Mouse (Mus musculus): ENCODE results near the gene Ylpm1. TPM values are rescaled to one million over a fixed set of nuclear protein-coding genes. Genes with fewer than 3 reads are reported as not detected.

The Ylpm1 gene
- 34.2 and 37.2 TPM in 2 replicates for polyA plus RNA-seq (2016; fragmentation: Nextera tagmentation; extraction: Ambion mirVana)

- H3K27ac ChIP-seq = peak within 1 kb of the TSS; percentile 97
- no peaks in the 10 kb centered on the region for H3K27me3 ChIP-seq (ENCODE audit: poor library complexity, severe bottlenecking)
- peak; percentile 97 for DNase-seq (ENCODE audit: extremely low spot score, low spot score)
- no peaks in the 10 kb centered on the region for H3K9me3 ChIP-seq
- peaks cover 25% of the 10 kb centered on the region for H3K4me1 ChIP-seq
- H3K4me3 ChIP-seq = peak within 1 kb of the TSS; percentile 100
- under 1% methylated on average over 45 of the region's 45 CpGs for WGBS
- H3K36me3 ChIP-seq (replicated peaks) = peaks cover 30% of the 10 kb centered on the region
Measured at GRCm38 (mm10) chr12:84996083-84996496, at the start of gene Ylpm1. Gene Ylpm1 (plus strand): TSS chr12:84996321.

GRCm38 (mm10) chr12:84947894-84948583, 48.1 kb upstream of the Ylpm1 start:
- Histone ChIP-seq H3K9me3 (no peaks in the 10 kb centered on the region), H3K27me3 (ENCODE audit: poor library complexity, severe bottlenecking) (no peaks in the 10 kb centered on the region), H3K4me3 (no peak overlapping the region), H3K36me3 (replicated peaks) (peaks cover 58% of the 10 kb centered on the region), H3K27ac (no peak overlapping the region), H3K4me1 (no peaks in the 10 kb centered on the region)
- WGBS = 83% methylated on average over 2 of the region's 2 CpGs
- DNase-seq (ENCODE audit: extremely low spot score, low spot score) = no peak

- Histone ChIP-seq H3K4me1 (no peaks in the 10 kb centered on the region), H3K36me3 (replicated peaks) (peaks cover 54% of the 10 kb centered on the region), H3K9me3 (no peaks in the 10 kb centered on the region), H3K27me3 (ENCODE audit: poor library complexity, severe bottlenecking) (no peaks in the 10 kb centered on the region), H3K4me3 (no peak overlapping the region), H3K27ac (no peak overlapping the region)
- WGBS = 93% methylated on average over 6 of the region's 6 CpGs
- DNase-seq (ENCODE audit: extremely low spot score, low spot score) = no peak
Measured at GRCm38 (mm10) chr12:84948584-84949285, 47.4 kb upstream of the Ylpm1 start.

- H3K27me3 ChIP-seq (ENCODE audit: poor library complexity, severe bottlenecking) = no peaks in the 10 kb centered on the region
- H3K27ac ChIP-seq = no peak overlapping the region
- H3K4me3 ChIP-seq = no peak overlapping the region
- WGBS = 95% methylated on average over 6 of the region's 6 CpGs
- H3K9me3 ChIP-seq = no peaks in the 10 kb centered on the region
- DNase-seq (ENCODE audit: extremely low spot score, low spot score) = no peak
- H3K36me3 ChIP-seq (replicated peaks) = peaks cover 51% of the 10 kb centered on the region
- no peaks in the 10 kb centered on the region for H3K4me1 ChIP-seq
Measured at GRCm38 (mm10) chr12:84950763-84951162, 45.4 kb upstream of the Ylpm1 start.

GRCm38 (mm10) chr12:84951531-84951930, 44.6 kb upstream of the Ylpm1 start:
- no peak for DNase-seq (ENCODE audit: extremely low spot score, low spot score)
- Histone ChIP-seq H3K4me3 (no peak overlapping the region), H3K27me3 (ENCODE audit: poor library complexity, severe bottlenecking) (no peaks in the 10 kb centered on the region), H3K36me3 (replicated peaks) (peaks cover 55% of the 10 kb centered on the region), H3K9me3 (no peaks in the 10 kb centered on the region), H3K4me1 (no peaks in the 10 kb centered on the region), H3K27ac (no peak overlapping the region)
- WGBS = 55% methylated on average over 8 of the region's 8 CpGs

GRCm38 (mm10) chr12:84952351-84952750, 43.8 kb upstream of the Ylpm1 start:
- Histone ChIP-seq H3K27ac (no peak overlapping the region), H3K36me3 (replicated peaks) (peaks cover 47% of the 10 kb centered on the region), H3K9me3 (no peaks in the 10 kb centered on the region), H3K4me3 (no peak overlapping the region), H3K27me3 (ENCODE audit: poor library complexity, severe bottlenecking) (no peaks in the 10 kb centered on the region), H3K4me1 (no peaks in the 10 kb centered on the region)
- no peak for DNase-seq (ENCODE audit: extremely low spot score, low spot score)
- WGBS = 82% methylated on average over 1 of the region's 1 CpGs

GRCm38 (mm10) chr12:84956317-84956716, 39.8 kb upstream of the Ylpm1 start:
- no peak for DNase-seq (ENCODE audit: extremely low spot score, low spot score)
- Histone ChIP-seq H3K27ac (no peak overlapping the region), H3K36me3 (replicated peaks) (peaks cover 32% of the 10 kb centered on the region), H3K9me3 (no peaks in the 10 kb centered on the region), H3K4me1 (no peaks in the 10 kb centered on the region), H3K4me3 (no peak overlapping the region), H3K27me3 (ENCODE audit: poor library complexity, severe bottlenecking) (no peaks in the 10 kb centered on the region)
- 93% methylated on average over 3 of the region's 3 CpGs for WGBS

GRCm38 (mm10) chr12:84958794-84959356, 37.2 kb upstream of the Ylpm1 start:
- Histone ChIP-seq H3K4me3 (no peak overlapping the region), H3K27me3 (ENCODE audit: poor library complexity, severe bottlenecking) (no peaks in the 10 kb centered on the region), H3K4me1 (no peaks in the 10 kb centered on the region), H3K27ac (no peak overlapping the region), H3K36me3 (replicated peaks) (peaks cover 34% of the 10 kb centered on the region), H3K9me3 (no peaks in the 10 kb centered on the region)
- WGBS = 88% methylated on average over 1 of the region's 1 CpGs
- DNase-seq (ENCODE audit: extremely low spot score, low spot score) = no peak

GRCm38 (mm10) chr12:84962606-84963005, 33.5 kb upstream of the Ylpm1 start:
- no peak for DNase-seq (ENCODE audit: extremely low spot score, low spot score)
- H3K4me1 ChIP-seq = peaks cover 2% of the 10 kb centered on the region; the same call in 1 of the 2 replicates
- H3K27me3 ChIP-seq (ENCODE audit: poor library complexity, severe bottlenecking) = peaks cover 11% of the 10 kb centered on the region; the same call in 1 of the 2 replicates
- H3K4me3 ChIP-seq = no peak overlapping the region
- H3K9me3 ChIP-seq = no peaks in the 10 kb centered on the region
- WGBS = 86% methylated on average over 7 of the region's 7 CpGs
- peaks cover 20% of the 10 kb centered on the region for H3K36me3 ChIP-seq (replicated peaks)
- no peak overlapping the region for H3K27ac ChIP-seq

- Histone ChIP-seq H3K9me3 (no peaks in the 10 kb centered on the region), H3K27me3 (ENCODE audit: poor library complexity, severe bottlenecking) (peaks cover 11% of the 10 kb centered on the region; the same call in 1 of the 2 replicates), H3K4me3 (peak overlapping the region; percentile 90), H3K36me3 (replicated peaks) (peaks cover 18% of the 10 kb centered on the region), H3K27ac (no peak overlapping the region), H3K4me1 (peaks cover 26% of the 10 kb centered on the region)
- no peak for DNase-seq (ENCODE audit: extremely low spot score, low spot score)
- WGBS = 87% methylated on average over 16 of the region's 16 CpGs
Measured at GRCm38 (mm10) chr12:84968831-84969655, 27.1 kb upstream of the Ylpm1 start.

GRCm38 (mm10) chr12:84969656-84970427, 26.3 kb upstream of the Ylpm1 start:
- peak overlapping the region; percentile 87 for H3K27ac ChIP-seq
- peak overlapping the region; percentile 90 for H3K4me3 ChIP-seq
- H3K27me3 ChIP-seq (ENCODE audit: poor library complexity, severe bottlenecking) = peaks cover 9% of the 10 kb centered on the region; the same call in 1 of the 2 replicates

More at GRCm38 (mm10) chr12:84969656-84970427, 26.3 kb upstream of the Ylpm1 start:
- WGBS = 30% methylated on average over 15 of the region's 15 CpGs
- no peak for DNase-seq (ENCODE audit: extremely low spot score, low spot score)
- Histone ChIP-seq H3K9me3 (no peaks in the 10 kb centered on the region), H3K4me1 (peaks cover 26% of the 10 kb centered on the region), H3K36me3 (replicated peaks) (peaks cover 24% of the 10 kb centered on the region)

Data from forebrain, embryonic 10.5 days (tissue).